Mouse (Mus musculus) lung, adult 2 months (tissue): ENCODE results near the gene Lbp.

Experiments
- CTCF ChIP-seq: fragments of 200-500 bp; IDR thresholded peaks from 2 replicates; pipeline ENCODE4 v1.5.1; 2011; ENCODE audit warnings: mild to moderate bottlenecking, low read length, control low read depth; ENCODE audit not compliant: insufficient read depth
- POLR2A ChIP-seq: fragments of 200-500 bp; IDR thresholded peaks from 2 replicates; pipeline ENCODE4 v1.6.1; 2011; ENCODE audit warnings: low read depth, mild to moderate bottlenecking, control low read depth, low read length, borderline replicate concordance; ENCODE audit errors: extremely low read depth

DNA sequence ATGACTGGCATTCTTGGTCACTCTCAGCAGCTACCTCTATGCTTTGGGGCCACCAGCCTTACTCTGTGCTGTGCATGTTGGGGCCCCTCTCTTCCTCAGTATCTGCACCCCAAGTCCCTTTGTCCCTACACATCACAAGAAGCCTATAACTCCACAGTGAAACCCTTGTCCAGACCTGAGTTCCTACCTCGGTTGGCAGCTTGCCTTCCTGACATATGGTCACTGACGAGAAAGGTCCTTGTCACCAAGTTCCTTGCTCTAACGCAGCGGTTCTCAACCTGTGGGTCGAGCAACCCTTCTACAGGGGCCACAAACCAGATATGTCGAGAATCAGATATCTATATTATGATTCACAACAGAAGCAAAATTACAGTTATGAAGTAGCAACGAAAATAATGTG is 23.2 kb upstream of the Lbp start:
- TF ChIP-seq CTCF (no peak), POLR2A (no peak)
